Mouse (Mus musculus): ENCODE data around the gene B4galnt4. TPM values are rescaled to one million over a fixed set of nuclear protein-coding genes. Genes with fewer than 3 reads are reported as not detected.
A peak's percentile ranks its signal among the peaks of the same experiment; 100 is the strongest.
"Not testable (repeated sequence)": the region's sequence is repeated elsewhere in the genome, so short reads cannot be mapped to it uniquely, and the experiment has no call there.

Gene B4galnt4
- polyA plus RNA-seq (2012; rRNA removed) = 0.33 and 0.36 TPM in 2 replicates

- DNase-seq = peak; percentile 44
Observed at GRCm38 (mm10) chr7:141060426-141061242, at the start of gene B4galnt4. Gene B4galnt4, plus strand, starts transcription at chr7:141061104.

GRCm38 (mm10) chr7:141011238-141011770 lies 49.6 kb upstream of the B4galnt4 start:
- no peak for DNase-seq
- H3K4me1 ChIP-seq (ENCODE audit: control insufficient read depth, insufficient read depth, low read length) = no peaks in the 10 kb centered on the region; the same call in 1 of the 2 replicates
- H3K4me3 ChIP-seq (replicated peaks; ENCODE audit: extremely low read depth, low read depth, low read length) = no peak overlapping the region
- 94% methylated on average over 7 of the region's 7 CpGs for WGBS
- TF ChIP-seq CTCF (IDR thresholded peaks at IDR 0.05; ENCODE audit: insufficient read depth, low read length) = no peak
- TF ChIP-seq POLR2A (IDR thresholded peaks at IDR 0.05; ENCODE audit: borderline replicate concordance, extremely low read depth, low read depth, low read length) = no peak

More at GRCm38 (mm10) chr7:141060426-141061242, at the start of gene B4galnt4:
- peaks cover 2% of the 10 kb centered on the region; the same call in 1 of the 2 replicates for H3K4me1 ChIP-seq (ENCODE audit: control insufficient read depth, insufficient read depth, low read length)
- TF ChIP-seq CTCF (IDR thresholded peaks at IDR 0.05; ENCODE audit: insufficient read depth, low read length) (no peak), POLR2A (IDR thresholded peaks at IDR 0.05; ENCODE audit: borderline replicate concordance, extremely low read depth, low read depth, low read length) (no peak)
- H3K4me3 ChIP-seq (replicated peaks; ENCODE audit: extremely low read depth, low read depth, low read length) = peak within 1 kb of the TSS; percentile 27
- WGBS = 1% methylated on average over 71 of the region's 72 CpGs

- Histone ChIP-seq H3K4me3 (replicated peaks; ENCODE audit: extremely low read depth, low read depth, low read length) (no peak overlapping the region), H3K4me1 (ENCODE audit: control insufficient read depth, insufficient read depth, low read length) (no peaks in the 10 kb centered on the region)
- no peak for DNase-seq
- 80% methylated on average over 10 of the region's 10 CpGs for WGBS
- no peak for TF ChIP-seq CTCF (IDR thresholded peaks at IDR 0.05; ENCODE audit: insufficient read depth, low read length)
Observed at GRCm38 (mm10) chr7:141016707-141017697, 43.9 kb upstream of the B4galnt4 start.

- not testable (repeated sequence) for H3K4me1 ChIP-seq (ENCODE audit: control insufficient read depth, insufficient read depth, low read length); DNase-seq; H3K4me3 ChIP-seq (replicated peaks; ENCODE audit: extremely low read depth, low read depth, low read length)
- WGBS = 86% methylated on average over 1 of the region's 1 CpGs
Observed at GRCm38 (mm10) chr7:141017824-141018223, 43.1 kb upstream of the B4galnt4 start, which contains the start of gene Ifitm6. Gene Ifitm6, minus strand, starts transcription at chr7:141017924.

GRCm38 (mm10) chr7:141019028-141019427 lies 41.9 kb upstream of the B4galnt4 start:
- TF ChIP-seq POLR2A (IDR thresholded peaks at IDR 0.05; ENCODE audit: borderline replicate concordance, extremely low read depth, low read depth, low read length) = no peak
- no peak for TF ChIP-seq CTCF (IDR thresholded peaks at IDR 0.05; ENCODE audit: insufficient read depth, low read length)
- 94% methylated on average over 5 of the region's 5 CpGs for WGBS
- Histone ChIP-seq H3K4me3 (replicated peaks; ENCODE audit: extremely low read depth, low read depth, low read length) (no peak overlapping the region), H3K4me1 (ENCODE audit: control insufficient read depth, insufficient read depth, low read length) (no peaks in the 10 kb centered on the region)
- no peak for DNase-seq

GRCm38 (mm10) chr7:141021489-141022449 lies 39.1 kb upstream of the B4galnt4 start:
- WGBS = 74% methylated on average over 14 of the region's 14 CpGs
- Histone ChIP-seq H3K4me3 (replicated peaks; ENCODE audit: extremely low read depth, low read depth, low read length) (no peak overlapping the region), H3K4me1 (ENCODE audit: control insufficient read depth, insufficient read depth, low read length) (no peaks in the 10 kb centered on the region; the same call in 1 of the 2 replicates)
- TF ChIP-seq CTCF (IDR thresholded peaks at IDR 0.05; ENCODE audit: insufficient read depth, low read length) (no peak), POLR2A (IDR thresholded peaks at IDR 0.05; ENCODE audit: borderline replicate concordance, extremely low read depth, low read depth, low read length) (no peak)
- no peak for DNase-seq

GRCm38 (mm10) chr7:141024865-141025838 lies 35.8 kb upstream of the B4galnt4 start:
- TF ChIP-seq CTCF (IDR thresholded peaks at IDR 0.05; ENCODE audit: insufficient read depth, low read length) = no peak
- TF ChIP-seq POLR2A (IDR thresholded peaks at IDR 0.05; ENCODE audit: borderline replicate concordance, extremely low read depth, low read depth, low read length) = no peak
- H3K4me1 ChIP-seq (ENCODE audit: control insufficient read depth, insufficient read depth, low read length) = no peaks in the 10 kb centered on the region; the same call in 1 of the 2 replicates
- DNase-seq = no peak
- 50% methylated on average over 6 of the region's 6 CpGs for WGBS
- no peak overlapping the region for H3K4me3 ChIP-seq (replicated peaks; ENCODE audit: extremely low read depth, low read depth, low read length)
